Mouse (Mus musculus): ENCODE results near the gene Lrfn2.

GRCm38 (mm10) chr17:48887472-48888385, 44.5 kb upstream of the Lrfn2 start:
- no peak for TF ChIP-seq POLR2A (IDR thresholded peaks at IDR 0.05; ENCODE audit: extremely low read depth, insufficient read depth, low read length)
- no peak for TF ChIP-seq CTCF (IDR thresholded peaks at IDR 0.05; ENCODE audit: extremely low read depth, insufficient read depth, low read length)

Measured in cortical plate, adult 2 months (tissue).